Mouse (Mus musculus): ENCODE data around the gene Slc8a2. TPM values are rescaled to one million over a fixed set of nuclear protein-coding genes. Genes with fewer than 3 reads are reported as not detected.

The Slc8a2 gene
- 0.21 and 0.25 TPM in 2 replicates for polyA plus RNA-seq (2016; fragmentation: Nextera tagmentation; extraction: Ambion mirVana)

GRCm38 (mm10) chr7:16129421-16129845 lies at the start of gene Slc8a2:
TSS of gene Slc8a2 (plus strand) at chr7:16129826.
- DNase-seq (ENCODE audit: low spot score) = peak; percentile 87
- peaks cover 14% of the 10 kb centered on the region for H3K36me3 ChIP-seq
- peaks cover 19% of the 10 kb centered on the region for H3K27me3 ChIP-seq (ENCODE audit: low read depth, poor library complexity, severe bottlenecking)
- peaks cover 47% of the 10 kb centered on the region for H3K4me1 ChIP-seq
- peak within 1 kb of the TSS; percentile 91 for H3K27ac ChIP-seq (replicated peaks)
- WGBS = 2% methylated on average over 12 of the region's 12 CpGs
- no peaks in the 10 kb centered on the region for H3K9me3 ChIP-seq (replicated peaks)
- peak within 1 kb of the TSS; percentile 86 for H3K4me3 ChIP-seq

- Histone ChIP-seq H3K27me3 (ENCODE audit: low read depth, poor library complexity, severe bottlenecking) (no peaks in the 10 kb centered on the region), H3K36me3 (no peaks in the 10 kb centered on the region), H3K4me1 (no peaks in the 10 kb centered on the region), H3K4me3 (no peak overlapping the region), H3K9me3 (replicated peaks) (no peaks in the 10 kb centered on the region), H3K27ac (replicated peaks) (no peak overlapping the region)
- no peak for DNase-seq (ENCODE audit: low spot score)
- WGBS = 84% methylated on average over 1 of the region's 1 CpGs
Measured at GRCm38 (mm10) chr7:16079947-16080346, 49.7 kb upstream of the Slc8a2 start.

DNA sequence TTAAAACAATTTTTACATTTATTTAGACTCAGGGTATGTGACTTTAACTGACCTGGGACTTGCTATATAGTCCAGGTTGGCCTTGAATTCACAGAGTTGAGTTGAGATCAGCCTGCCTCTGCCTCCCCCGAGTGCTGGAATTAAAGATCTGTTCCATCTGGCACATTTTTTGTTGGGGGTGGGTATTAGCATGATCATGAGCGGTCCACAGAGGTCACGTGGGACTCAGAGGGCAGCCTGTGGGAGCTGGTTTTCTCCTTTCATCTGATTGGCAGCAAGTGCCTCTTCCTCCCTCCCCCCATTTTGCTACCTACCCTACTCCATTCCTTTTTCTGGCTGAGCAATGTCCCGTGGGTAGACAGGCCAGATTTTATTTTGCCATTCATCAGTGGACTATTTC lies 49.0 kb upstream of the Slc8a2 start:
- no peaks in the 10 kb centered on the region for H3K27me3 ChIP-seq (ENCODE audit: low read depth, poor library complexity, severe bottlenecking)
- no peak overlapping the region for H3K4me3 ChIP-seq
- no peak for DNase-seq (ENCODE audit: low spot score)
- no peaks in the 10 kb centered on the region for H3K36me3 ChIP-seq
- H3K27ac ChIP-seq (replicated peaks) = no peak overlapping the region
- no peaks in the 10 kb centered on the region for H3K4me1 ChIP-seq
- H3K9me3 ChIP-seq (replicated peaks) = no peaks in the 10 kb centered on the region
- WGBS = 76% methylated on average over 4 of the region's 4 CpGs

DNA sequence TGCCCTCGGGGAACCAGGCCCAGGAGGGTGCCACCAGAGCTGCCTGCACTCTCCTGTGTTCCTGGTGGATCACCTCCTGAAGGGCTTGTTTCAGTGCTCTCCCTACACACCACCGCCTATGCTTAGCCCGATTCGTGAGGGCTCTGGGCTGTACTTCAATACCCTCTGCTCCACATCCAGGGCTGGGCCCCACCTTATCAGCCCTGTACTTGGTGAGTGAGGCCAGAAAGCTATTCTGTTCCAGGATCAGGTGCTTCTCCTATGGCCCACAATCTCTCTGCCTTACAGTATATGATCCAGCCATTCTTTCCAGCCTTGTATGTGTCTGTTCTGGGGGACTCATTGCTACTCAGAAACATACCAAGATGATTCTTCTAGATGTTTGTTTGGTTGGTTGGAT lies 46.3 kb upstream of the Slc8a2 start:
- no peaks in the 10 kb centered on the region for H3K4me1 ChIP-seq
- WGBS = 69% methylated on average over 4 of the region's 4 CpGs
- H3K27me3 ChIP-seq (ENCODE audit: low read depth, poor library complexity, severe bottlenecking) = no peaks in the 10 kb centered on the region
- no peak for DNase-seq (ENCODE audit: low spot score)
- no peak overlapping the region for H3K27ac ChIP-seq (replicated peaks)
- no peak overlapping the region for H3K4me3 ChIP-seq
- H3K9me3 ChIP-seq (replicated peaks) = no peaks in the 10 kb centered on the region
- no peaks in the 10 kb centered on the region for H3K36me3 ChIP-seq

DNA sequence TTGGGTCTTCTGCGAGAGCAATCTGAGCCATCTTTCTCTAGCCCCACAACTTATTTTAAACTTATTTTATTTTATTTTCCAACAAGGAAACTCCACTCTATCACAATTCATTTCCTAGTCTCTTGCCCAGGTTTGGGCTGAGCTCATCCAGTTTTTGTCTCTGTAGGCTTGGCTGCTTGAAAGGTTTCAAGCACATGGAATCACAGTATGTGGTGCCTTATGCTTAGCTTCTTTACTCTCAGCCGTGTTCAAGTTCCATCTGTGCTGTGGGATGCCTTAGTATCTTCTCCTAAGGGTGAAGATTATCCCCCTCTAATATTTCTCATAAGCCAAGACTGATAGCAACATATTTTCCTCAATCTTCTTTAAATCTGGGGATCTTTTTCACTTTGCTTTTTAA lies 42.0 kb upstream of the Slc8a2 start:
- Histone ChIP-seq H3K27me3 (ENCODE audit: low read depth, poor library complexity, severe bottlenecking) (no peaks in the 10 kb centered on the region; the same call in 1 of the 2 replicates), H3K4me1 (no peaks in the 10 kb centered on the region), H3K27ac (replicated peaks) (no peak overlapping the region), H3K36me3 (no peaks in the 10 kb centered on the region), H3K4me3 (no peak overlapping the region), H3K9me3 (replicated peaks) (no peaks in the 10 kb centered on the region)
- WGBS = 75% methylated on average over 2 of the region's 2 CpGs
- DNase-seq (ENCODE audit: low spot score) = no peak

GRCm38 (mm10) chr7:16094592-16094991 lies 35.0 kb upstream of the Slc8a2 start:
- peaks cover 14% of the 10 kb centered on the region for H3K4me1 ChIP-seq
- no peak overlapping the region for H3K4me3 ChIP-seq
- H3K9me3 ChIP-seq (replicated peaks) = no peaks in the 10 kb centered on the region
- WGBS = 78% methylated on average over 3 of the region's 3 CpGs
- H3K36me3 ChIP-seq = no peaks in the 10 kb centered on the region
- H3K27ac ChIP-seq (replicated peaks) = no peak overlapping the region
- DNase-seq (ENCODE audit: low spot score) = no peak
- H3K27me3 ChIP-seq (ENCODE audit: low read depth, poor library complexity, severe bottlenecking) = no peaks in the 10 kb centered on the region; the same call in 1 of the 2 replicates

DNA sequence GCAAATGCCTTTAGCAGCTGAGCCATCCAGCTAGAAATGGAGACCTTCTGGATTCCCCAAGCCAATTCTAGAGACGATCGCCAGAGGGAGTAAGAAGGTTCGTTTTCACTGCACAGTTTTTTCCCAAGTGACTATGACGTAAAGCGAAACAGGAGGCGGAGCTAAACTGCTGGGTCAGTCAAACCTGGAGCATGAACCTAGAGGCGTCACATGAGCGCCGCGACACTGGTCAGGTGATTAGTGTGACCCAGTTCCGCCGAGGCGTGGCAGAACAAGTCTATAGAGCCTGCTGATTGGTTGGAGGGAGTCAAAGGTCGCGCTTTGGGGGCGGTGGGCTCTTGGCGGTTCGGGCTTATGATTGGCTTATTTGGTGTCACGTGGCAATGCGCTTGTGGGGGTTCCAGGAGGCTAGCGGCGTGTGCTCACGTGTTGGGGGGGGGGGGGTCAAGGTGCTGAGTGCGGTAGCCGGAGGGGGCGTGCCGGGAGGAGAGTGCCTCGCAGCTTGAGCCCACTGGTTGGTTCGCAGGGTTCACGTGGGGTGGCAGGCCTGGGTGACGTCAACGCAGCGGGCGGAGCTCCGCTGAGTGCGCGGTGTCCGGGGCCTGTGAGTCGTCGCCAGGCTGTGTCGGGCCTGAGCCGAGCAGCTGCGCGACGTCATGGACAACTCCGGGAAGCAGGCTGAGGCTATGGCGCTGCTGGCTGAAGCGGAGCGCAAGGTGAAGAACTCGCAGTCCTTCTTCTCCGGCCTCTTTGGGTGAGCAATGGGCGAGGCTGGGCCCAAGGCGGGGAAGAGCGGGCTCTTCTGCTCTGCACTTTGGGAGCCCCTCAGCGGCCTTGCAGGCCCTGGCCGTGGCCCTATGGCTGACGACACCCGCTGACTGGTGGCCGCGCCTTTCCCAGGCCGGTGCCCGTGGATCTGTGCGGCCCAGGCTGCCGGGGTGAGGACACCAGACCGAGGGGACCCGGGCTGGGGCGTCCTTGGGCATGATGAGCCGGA lies 31.3 kb upstream of the Slc8a2 start, which contains the start of gene Napa:
Gene Napa, plus strand, starts transcription at position 438 of the 997 bp plus-strand sequence.
- H3K9me3 ChIP-seq (replicated peaks) = no peaks in the 10 kb centered on the region
- peaks cover 29% of the 10 kb centered on the region for H3K36me3 ChIP-seq
- H3K4me3 ChIP-seq = peak within 1 kb of the TSS; percentile 82
- WGBS = under 1% methylated on average over 68 of the region's 68 CpGs
- no peaks in the 10 kb centered on the region for H3K27me3 ChIP-seq (ENCODE audit: low read depth, poor library complexity, severe bottlenecking)
- peak within 1 kb of the TSS; percentile 89 for H3K27ac ChIP-seq (replicated peaks)
- peaks cover 25% of the 10 kb centered on the region for H3K4me1 ChIP-seq
- peak; percentile 99 for DNase-seq (ENCODE audit: low spot score)

DNA sequence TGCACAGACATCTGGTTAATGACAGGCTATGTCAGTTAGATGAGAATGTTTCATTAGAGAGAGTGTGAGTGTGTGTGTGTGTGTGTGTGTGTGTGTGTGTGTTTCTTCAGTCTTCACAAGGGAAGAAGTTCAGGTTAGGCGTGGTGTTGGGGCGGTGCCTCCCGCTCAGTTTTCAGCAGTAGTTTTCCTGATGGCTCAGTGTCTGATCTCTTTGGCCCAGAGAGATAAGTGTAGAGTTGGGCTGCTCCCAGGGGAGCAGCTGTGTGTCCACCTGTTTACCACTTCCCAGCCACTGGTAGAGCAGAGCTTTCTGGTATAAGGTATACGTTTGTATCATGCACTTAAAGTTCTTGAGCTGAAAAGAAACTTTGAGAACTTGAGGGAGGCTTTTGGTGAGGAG lies 29.7 kb upstream of the Slc8a2 start:
- Histone ChIP-seq H3K27ac (replicated peaks) (no peak overlapping the region), H3K9me3 (replicated peaks) (no peaks in the 10 kb centered on the region), H3K27me3 (ENCODE audit: low read depth, poor library complexity, severe bottlenecking) (no peaks in the 10 kb centered on the region), H3K4me3 (peak overlapping the region; percentile 82), H3K36me3 (peaks cover 45% of the 10 kb centered on the region), H3K4me1 (peaks cover 25% of the 10 kb centered on the region)
- DNase-seq (ENCODE audit: low spot score) = no peak
- 77% methylated on average over 4 of the region's 4 CpGs for WGBS

- Histone ChIP-seq H3K9me3 (replicated peaks) (no peaks in the 10 kb centered on the region), H3K4me1 (peaks cover 25% of the 10 kb centered on the region), H3K36me3 (peaks cover 51% of the 10 kb centered on the region), H3K27ac (replicated peaks) (no peak overlapping the region), H3K27me3 (ENCODE audit: low read depth, poor library complexity, severe bottlenecking) (no peaks in the 10 kb centered on the region), H3K4me3 (no peak overlapping the region)
- no peak for DNase-seq (ENCODE audit: low spot score)
- WGBS = 83% methylated on average over 7 of the region's 7 CpGs
Measured at GRCm38 (mm10) chr7:16101081-16101480, 28.5 kb upstream of the Slc8a2 start.

GRCm38 (mm10) chr7:16101726-16102475 lies 27.7 kb upstream of the Slc8a2 start:
- Histone ChIP-seq H3K4me3 (no peak overlapping the region), H3K9me3 (replicated peaks) (no peaks in the 10 kb centered on the region), H3K36me3 (peaks cover 51% of the 10 kb centered on the region), H3K4me1 (peaks cover 25% of the 10 kb centered on the region), H3K27ac (replicated peaks) (no peak overlapping the region), H3K27me3 (ENCODE audit: low read depth, poor library complexity, severe bottlenecking) (no peaks in the 10 kb centered on the region)
- 86% methylated on average over 15 of the region's 15 CpGs for WGBS
- no peak for DNase-seq (ENCODE audit: low spot score)

DNA sequence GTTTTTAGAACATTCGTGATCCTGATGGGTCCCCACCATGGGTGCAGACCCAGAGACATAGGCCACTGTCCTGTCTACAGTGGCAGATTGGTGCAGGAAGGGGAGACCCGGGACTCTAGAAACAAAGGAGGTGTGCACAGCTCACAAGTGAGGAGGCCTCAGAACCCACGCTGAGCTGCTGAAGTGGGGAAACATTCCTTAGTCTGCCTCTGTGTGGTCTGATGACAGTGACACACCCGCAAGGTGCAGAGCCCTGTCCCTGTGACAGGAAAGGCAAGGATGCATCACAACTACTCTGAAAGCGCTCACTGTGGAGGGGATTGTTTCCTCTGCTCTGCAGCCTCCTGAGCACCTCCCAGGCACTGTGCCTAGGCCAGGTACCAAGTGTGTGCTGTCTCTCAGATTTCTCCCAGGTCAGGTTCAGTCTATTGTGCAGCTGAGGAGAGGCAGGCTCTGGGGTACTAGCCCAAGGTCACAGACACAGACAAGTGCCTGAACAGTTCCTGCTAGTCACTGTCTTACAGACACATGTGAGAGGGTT lies 26.9 kb upstream of the Slc8a2 start:
- Histone ChIP-seq H3K9me3 (replicated peaks) (no peaks in the 10 kb centered on the region), H3K36me3 (peaks cover 60% of the 10 kb centered on the region), H3K27ac (replicated peaks) (no peak overlapping the region)

DNA sequence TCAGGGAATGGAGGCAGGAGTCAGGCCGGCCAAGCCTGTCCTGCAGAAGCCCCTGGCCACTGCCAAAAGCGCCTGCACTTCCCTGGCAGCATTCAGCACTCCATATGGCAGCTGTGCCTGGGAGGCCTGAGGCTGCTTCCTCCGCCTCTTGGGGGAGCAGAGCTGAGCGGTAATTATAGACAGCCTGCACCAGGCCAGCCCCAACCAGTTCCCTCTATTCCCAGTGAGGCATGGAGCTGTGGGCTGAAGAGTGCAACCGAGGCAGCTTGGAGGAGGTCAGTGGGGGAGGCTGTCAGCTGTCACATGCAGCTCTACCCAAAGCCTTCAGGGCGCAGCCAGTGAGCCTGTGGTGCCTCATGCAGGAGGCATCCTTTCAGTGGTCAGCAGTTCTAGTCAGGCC lies 25.9 kb upstream of the Slc8a2 start:
- WGBS = 79% methylated on average over 6 of the region's 6 CpGs
- Histone ChIP-seq H3K36me3 (peaks cover 70% of the 10 kb centered on the region), H3K4me3 (no peak overlapping the region), H3K27me3 (ENCODE audit: low read depth, poor library complexity, severe bottlenecking) (no peaks in the 10 kb centered on the region), H3K27ac (replicated peaks) (no peak overlapping the region), H3K9me3 (replicated peaks) (no peaks in the 10 kb centered on the region), H3K4me1 (peaks cover 19% of the 10 kb centered on the region)
- no peak for DNase-seq (ENCODE audit: low spot score)

More for the DNA sequence above, 26.9 kb upstream of the Slc8a2 start:
- no peak for DNase-seq (ENCODE audit: low spot score)
- Histone ChIP-seq H3K27me3 (ENCODE audit: low read depth, poor library complexity, severe bottlenecking) (no peaks in the 10 kb centered on the region), H3K4me1 (peaks cover 21% of the 10 kb centered on the region), H3K4me3 (no peak overlapping the region)
- 87% methylated on average over 5 of the region's 5 CpGs for WGBS
